Mouse (Mus musculus): Measurements from ENCODE around the gene Cand2.
A peak's percentile ranks its signal among the peaks of the same experiment; 100 is the strongest.

Gene Cand2

DNA sequence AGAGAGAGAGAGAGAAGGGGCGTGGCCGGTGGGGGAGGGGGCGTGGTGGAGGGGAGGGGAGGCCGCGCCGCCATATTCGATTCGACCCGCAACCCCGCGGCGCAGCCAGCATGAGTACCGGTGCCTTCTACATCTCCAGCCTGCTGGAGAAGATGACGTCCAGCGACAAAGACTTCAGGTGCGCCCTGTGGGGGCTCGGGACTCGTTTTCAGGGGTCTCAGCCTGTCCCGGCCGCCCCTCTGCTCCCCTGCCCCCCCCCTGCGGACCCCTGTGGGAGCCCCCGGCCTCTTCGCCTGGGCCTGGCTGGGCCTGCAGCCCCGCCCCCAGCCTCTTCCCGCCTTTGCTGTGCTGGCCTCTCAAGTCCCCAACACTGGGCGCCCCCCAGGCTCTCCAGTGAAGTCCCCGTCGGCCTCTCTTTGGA lies at the start of gene Cand2:
Gene Cand2, plus strand, starts transcription at position 38 of the 421 bp plus-strand sequence.
- DNase-seq = peak; percentile 58 to 79

DNA sequence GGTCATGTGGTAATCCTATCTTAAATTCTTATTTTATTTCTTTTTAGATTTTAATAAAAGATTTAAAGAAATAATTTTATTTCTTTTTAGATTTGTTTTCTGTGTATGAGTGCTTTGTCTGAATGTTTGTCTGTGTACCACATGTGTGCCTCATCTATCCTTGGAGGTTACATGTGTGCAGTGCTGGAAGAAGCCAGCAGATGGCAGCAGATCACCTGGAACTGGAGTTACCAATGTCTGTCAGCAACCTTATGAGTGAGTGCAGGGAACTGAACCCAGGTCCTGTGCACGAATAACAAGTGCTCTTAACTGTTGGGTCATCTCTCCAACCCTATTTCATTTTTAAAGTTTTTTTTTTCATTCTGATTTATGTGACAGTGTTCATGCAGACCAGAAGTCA lies 47.2 kb upstream of the Cand2 start:
- peak; percentile 49 to 72 for DNase-seq

DNA sequence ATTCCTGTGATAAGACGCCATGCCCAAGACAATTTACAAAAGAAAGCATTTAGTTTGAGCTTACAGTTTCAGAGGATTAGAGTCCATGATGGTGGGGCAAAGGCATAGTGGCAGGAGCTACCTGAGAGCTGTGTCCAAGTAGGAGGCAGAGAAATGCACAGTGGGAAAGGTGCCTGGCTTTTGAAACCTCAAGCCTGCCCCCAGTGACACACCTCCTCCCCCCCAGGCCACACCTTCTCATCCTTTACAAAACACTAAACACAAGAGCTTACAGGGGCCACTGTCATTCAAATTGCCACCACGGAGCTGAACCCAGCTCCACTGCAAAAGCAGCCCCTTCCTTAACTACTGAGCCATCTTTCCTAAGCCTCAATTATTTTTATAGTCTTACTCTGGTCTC lies 46.8 kb upstream of the Cand2 start:
- no peak for DNase-seq

DNA sequence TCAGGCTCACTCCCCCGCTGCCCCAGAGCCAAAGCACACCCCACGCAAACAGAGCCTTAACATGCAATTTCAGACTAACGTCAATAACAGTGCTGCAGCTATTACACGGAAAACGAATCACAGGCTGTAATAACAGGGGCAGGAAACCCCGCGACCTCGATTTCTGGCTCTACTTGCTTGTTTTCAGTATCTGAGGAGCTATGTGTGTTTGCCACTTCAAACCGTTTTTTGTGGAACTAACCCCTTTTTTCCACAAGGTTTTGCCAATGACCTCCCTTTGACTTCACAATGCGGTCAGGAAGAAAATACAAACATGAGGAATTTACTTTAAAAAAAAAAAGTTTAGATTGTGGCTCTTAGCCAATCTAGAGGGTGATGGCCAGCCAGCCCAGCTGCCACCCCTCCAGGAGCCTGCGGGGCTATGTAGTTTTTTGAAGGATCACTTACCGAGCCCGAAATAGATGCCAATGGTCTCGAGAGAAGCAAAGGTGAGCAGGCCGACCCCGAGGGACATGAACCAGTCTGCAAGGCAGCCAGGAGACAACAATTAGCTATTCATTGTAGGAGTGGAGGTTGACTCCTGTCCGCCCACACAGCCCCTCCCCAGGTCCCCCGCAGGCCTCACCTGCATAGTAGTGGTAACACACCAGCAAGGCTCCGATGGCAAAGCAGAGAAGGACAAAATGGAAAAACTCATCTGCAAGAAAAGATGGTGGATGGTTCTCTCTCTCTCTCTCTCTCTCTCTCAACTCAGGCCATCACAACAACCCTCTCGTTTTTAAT lies 43.6 kb upstream of the Cand2 start:
- no peak for DNase-seq

DNA sequence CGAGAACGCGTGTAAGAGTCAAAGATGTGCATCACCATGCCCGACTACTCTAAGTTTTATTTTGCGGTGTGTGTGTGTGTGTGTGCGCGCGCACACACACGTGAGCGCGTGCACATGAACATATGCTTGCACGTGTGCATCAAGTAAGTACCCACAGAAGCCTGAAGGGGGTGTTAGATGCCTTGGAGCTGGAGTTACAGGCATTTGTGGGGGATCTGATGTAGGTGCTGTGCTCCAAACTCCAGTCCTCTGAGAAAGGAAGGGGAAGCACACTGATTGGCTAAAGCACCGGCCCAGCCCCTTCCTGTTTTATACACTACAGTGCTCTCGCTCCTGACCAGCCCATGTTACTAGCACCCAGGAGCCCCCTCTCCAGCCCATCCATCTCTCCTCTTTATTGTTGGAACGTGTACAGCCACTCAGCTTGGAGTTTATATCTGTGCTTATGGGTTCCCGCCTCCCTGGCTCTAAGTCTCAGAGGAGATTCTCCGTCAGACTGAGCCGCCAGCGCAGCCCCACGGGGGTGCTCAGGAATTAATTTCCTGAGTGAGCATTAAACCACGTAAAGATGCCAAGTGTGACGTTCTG lies 41.9 kb upstream of the Cand2 start:
- DNase-seq = no peak

DNA sequence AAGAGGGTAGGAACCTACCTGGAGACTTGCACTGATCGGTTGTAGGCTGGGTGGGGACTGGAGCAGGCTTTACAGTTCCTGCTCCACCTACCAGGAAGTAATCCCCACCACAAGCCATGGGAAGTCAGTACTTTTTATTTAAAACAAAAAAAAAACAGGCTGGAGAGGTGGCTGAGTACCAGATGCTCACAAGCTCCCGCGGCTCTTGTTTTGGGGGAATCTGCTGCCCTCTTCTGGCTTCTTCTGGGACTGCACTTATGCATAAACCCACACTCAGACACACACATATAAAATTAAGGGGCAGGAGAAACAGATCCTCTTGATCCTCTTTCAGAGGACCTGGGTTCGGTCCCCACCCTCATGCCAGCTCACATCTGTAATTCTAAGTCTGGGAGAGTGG lies 39.4 kb upstream of the Cand2 start:
- DNase-seq = peak; percentile 19 to 64

DNA sequence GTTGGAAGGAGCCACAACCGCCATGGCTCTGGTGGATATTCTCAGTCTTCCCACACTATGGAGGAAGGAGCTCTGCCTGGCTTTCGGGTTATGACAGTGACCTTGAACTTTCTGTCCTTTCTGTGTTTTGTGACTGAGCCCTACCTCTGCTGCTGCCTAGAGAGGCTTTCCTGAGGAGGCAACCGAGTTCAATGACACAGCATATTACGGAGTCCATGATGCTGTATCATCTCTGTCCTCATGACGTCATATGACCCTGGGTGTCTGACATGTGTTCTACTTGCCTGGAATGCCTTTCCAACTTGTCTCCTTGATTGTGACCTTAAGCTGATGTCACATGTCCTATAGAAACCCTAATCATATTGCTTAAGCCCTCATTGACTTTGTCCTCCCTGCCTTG lies 35.3 kb upstream of the Cand2 start:
- DNase-seq = no peak

DNA sequence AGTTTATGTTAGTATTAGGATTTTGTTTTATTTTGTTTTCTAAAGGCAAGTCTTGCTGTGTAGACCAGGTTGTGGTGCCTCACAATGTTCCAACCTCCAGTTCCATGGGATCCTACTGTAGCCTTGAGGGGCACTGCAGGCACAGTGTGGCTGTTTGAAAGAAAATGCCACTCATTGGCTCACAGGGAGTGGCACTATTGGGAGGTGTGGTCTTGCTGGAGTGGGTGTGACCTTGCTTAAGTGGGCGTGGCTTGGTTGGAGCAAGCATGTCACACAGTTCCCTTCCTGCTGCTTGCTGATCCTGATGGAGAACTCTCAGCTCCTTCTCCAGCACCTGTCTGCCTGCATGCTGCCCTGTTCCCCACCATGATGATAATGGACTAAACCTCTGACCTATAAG lies 30.8 kb upstream of the Cand2 start:
- DNase-seq = no peak

DNA sequence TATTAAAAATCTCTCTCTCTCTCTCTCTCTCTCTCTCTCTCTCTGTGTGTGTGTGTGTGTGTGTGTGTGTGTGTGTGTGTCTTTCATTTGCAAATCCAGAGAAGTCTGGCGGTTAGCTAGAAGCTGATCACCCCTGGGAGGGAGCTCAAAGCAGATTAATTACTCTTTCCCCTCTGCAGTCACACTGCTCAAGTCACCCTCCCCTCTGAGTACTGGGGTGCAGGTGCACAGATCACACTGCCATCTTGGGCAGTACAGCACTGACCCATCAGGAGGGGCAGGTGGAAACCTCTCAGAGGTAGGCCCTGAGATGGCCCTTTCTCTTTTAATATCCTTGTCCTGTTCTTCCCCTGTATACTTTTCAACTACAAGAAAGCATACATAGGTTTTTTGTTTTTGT lies 28.0 kb upstream of the Cand2 start:
- DNase-seq = no peak

DNA sequence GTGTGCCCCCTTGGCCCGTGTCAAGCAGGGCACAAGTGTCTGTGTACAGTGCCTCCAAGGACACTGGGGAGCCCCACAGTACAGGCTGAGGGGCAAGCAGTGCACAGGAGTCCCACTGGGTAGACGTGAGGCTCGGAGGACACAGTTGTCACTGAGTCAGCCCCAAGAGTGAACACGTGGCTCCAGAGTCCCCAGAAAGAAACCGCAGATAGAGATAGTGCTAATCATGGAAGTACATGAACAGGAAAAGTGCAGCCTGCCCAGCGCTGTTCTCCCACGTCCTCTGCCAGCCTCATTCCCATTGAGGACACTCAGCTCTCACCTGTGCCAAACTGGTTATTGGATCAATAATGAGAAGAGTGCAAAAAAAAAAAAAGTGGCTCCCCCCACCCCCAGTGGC lies 18.8 kb upstream of the Cand2 start:
- no peak for DNase-seq

DNA sequence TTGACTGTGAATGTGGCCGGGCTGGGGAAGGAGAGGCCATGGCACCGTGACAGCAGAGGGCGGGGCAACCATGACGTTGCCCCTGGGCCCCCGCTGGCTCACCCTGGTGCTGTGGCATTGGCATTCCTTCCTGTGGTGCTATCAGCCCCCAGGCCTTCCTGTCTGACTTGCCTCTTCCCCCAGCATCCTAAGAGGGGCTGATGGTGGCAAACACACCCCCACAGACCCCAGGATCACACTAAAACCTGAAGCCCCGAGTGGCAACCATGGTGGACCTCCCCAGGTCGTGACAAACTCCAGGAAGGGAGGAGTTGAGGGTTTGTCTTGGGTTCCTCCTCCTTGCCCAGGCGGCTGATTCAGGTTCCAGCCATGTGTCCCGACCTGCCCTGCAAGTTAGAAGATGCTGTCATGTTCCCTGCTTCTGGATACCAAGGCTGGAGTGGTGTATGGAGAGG lies 15.3 kb upstream of the Cand2 start:
- DNase-seq = no peak

DNA sequence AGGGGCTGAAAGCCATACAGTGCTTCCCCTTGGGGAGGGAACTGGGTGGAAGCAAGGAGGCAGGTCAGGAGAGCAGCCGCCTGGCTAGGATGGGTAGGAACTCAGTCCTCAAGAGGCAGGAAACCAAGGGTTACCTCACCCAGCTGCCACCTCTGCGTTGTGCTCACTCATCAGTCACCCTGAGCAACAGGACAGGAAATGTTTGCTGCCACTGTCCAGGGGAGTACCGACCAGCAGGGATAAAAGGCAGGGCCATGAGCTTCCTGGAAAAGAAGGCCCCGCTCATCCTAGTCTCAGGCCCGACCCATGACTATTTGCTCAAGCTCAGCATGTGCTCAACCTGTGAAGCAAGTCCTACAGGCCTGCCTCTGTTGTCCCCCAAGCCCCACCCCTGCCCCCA lies 14.9 kb upstream of the Cand2 start:
- DNase-seq = no peak

DNA sequence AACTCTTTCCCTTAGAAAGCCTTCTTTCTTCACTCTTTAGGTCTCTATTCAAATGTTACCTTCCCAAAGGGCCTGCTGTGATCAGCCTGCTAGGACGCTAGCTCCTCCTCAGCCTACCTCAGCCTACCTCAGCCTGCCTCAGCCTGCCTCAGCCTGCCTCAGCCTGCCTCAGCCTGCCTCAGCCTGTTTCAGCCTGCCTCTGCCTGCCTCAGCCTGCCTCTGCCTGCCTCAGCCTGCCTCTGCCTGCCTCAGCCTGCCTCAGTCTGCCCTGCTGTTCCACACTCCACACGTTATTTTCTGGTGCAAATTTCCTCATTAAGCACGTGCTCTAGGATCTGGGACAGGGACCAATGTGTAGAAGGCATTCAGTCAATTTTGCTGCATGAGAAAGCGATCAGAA lies 14.2 kb upstream of the Cand2 start:
- no peak for DNase-seq

DNA sequence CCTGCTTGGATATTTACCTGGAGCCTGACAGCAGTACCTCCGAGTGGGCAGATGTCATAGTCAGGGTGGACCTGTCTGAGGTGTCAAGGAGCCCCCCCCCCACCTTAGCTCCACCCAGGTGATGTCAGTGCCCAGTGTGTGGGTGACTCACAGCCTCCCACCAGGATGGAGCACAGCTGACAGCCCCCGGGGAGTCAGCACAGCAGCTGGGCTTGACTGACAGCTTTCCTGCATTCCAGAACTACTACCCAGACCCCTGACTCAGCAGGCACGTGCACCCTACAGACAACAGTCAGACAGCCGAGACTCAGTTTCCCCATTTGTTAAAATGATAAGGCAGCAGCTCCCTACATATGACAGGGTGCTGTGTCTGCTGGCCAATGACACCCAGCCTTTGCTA lies 13.4 kb upstream of the Cand2 start:
- DNase-seq = no peak

DNA sequence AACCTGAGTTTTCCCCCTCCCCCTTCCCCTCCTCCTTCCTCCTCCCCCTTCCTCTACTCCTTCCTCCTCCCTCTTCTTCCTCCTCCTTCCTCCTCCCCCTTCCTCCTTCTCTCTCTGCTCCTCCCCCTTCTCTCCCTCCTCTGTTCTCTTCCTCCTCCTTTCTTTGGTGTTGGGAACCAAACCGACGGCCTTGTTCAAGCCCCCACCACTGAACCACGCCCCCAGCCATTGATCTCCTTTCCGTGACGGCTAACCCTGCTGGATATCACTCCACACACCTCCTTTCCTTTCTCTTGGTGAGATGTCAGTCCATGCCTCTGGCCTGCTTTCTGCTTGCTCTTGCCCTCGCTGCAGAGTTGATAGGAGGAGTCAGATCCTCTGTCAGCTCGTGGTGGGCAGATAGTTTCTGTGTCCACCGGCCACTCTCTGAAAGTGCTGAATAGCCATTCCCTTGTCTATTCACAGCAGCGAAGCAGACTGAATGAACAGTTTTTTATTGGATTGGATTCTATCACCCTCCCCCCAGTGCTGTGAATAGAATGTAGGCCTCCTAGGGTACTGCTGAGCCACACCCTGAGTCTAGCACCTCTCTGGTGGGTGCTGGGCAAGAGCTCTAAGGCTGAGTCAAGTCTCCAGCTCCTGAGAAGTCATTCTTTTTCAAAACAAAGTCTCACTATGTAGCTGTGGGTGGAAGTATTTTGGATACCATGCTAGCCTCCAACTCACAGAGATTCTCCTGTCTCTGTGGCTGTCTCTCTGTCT lies 12.2 kb upstream of the Cand2 start, which contains the start of gene Tmem40:
Gene Tmem40, minus strand, starts transcription at position 416 of the 762 bp plus-strand sequence.
- no peak for DNase-seq

DNA sequence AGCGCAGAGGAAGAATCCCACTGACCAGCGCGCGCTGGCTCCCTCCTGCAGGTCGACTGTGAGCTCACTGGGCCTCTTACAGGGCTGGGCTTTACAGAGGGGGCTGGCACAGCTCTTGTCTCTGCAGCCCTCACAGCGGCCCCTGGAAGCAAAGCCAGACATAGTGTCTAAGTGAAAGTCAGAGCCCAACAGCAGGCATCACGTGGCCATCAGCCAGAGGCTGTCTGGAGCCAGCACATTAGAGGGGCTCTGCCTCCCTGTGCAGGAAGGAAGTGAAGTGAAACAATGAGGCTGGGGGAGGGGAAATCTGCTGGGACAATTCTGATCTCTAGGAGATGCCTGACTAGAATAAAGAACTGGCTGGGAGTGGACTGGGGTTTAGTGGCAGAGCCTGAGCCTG lies 10.2 kb upstream of the Cand2 start:
- DNase-seq = peak; percentile 58 to 70

DNA sequence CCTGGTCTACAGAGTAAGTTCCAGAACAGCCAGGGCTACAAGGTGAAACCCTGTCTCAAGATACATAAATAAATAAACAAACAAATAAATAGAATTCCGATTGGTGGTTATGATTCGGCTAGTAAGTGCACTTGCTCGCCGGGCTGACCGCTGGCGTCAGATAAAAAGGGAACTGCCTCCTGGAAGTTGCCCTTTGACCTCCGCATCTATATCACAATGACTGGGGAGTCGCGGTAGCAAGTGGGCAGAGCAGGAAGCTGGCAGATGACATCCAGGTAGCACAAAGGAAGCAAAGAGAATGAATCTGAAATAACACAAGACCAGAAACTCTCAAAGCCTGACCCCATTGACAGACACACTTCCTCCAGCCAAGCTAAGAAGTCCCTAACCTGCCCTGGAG lies 7.0 kb upstream of the Cand2 start:
- no peak for DNase-seq

DNA sequence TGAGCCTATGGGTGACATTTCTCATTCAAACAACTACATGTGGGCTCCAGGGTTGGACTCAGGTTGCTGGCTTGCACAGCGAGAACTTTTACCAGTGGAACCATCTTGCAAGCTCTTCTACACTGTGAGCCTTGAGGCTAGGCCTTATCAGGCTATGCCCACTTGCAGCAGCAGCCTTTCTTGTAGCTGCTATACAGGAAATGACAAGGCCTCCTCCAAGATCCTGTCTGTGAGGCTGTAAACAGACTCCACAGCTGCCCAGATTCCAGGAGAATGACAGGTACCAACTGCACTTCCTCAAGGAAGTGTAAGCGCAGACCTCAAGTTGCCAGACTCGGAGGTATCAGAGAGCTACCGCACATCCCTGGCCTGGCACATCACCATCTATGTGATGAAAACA lies 6.1 kb upstream of the Cand2 start:
- DNase-seq = no peak

DNA sequence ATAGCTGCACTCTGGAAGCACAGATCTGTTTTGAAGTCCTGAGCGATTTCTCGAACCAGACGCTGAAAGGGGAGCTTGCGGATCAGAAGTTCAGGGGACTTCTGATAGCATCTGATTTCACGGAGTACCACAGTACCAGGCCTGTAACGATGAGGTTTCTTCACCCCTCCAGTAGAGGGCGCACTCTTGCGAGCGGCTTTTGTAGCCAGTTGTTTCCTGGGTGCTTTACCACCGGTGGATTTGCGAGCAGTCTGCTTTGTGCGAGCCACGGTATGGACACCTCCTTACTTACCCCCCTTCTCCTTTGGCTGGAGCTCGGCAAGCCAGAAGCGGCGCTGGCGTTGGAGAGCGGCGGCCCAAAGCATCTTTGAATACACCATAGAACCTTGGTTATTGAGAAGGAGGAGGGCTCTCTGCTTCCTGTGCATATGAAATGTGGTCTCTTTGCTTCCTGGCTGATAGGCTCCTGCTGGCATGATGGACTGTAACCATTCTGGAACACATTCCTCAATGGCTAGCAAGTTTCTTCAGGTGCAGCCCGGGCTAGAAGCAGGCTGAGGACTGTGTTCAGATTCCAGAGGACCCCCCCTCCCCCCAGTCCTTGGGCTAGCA lies 4.2 kb upstream of the Cand2 start:
- DNase-seq = no peak

DNA sequence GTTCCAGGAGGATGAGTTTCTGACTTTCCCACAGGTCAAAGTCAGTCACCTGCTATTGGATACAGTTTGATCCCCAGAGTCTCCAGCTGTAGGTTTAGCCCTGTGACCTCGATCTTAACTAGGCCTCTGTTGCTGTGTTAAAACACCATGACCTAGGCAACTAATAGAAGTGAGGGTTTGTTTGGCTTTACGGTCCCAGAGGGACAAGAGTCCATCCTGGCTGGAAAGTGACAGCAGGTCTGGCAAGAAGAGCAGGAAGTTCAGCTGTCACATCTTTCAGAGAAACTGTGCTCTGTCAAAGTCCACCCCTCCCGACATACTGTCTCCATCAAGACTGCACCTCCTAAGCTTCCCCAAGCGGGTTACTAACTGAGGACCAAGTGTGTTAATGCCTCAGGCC lies 3.5 kb upstream of the Cand2 start:
- no peak for DNase-seq

DNA sequence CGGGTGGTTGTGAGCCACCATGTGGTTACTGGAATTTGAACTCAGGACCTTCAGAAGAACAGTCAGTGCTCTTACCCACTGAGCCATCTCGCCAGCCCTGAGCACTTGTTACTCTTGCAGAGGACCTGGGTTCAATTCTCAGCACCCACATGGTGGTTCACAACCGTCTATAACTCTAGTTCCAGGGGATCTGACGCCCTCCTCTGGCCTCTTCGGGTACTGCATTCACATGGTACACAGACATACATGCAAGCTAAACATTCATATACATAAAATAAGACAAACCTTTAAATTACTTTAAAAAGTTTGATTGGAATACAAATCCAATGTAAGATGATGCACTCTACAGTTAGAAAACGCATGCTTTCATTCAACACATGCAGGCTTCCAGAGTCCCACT lies 2.1 kb upstream of the Cand2 start:
- DNase-seq = peak in 1 of 2 experiments; percentile 24

DNA sequence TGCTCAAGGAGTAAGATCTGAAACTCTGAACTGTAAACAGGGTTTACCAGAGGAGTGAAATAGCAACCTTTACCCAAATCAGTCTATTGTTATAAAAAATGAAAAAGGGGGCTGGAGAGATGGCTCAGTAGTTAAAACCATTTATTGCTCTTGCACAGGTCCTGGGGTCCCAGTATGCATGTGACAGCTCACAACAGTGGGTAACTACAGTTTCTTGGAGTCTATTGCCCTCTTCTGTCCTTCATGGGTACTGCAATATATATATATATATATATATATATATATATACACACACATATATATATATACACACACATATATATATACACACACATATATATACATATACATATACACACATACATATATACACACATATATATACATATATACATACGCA lies 1.7 kb upstream of the Cand2 start:
- no peak for DNase-seq

DNA sequence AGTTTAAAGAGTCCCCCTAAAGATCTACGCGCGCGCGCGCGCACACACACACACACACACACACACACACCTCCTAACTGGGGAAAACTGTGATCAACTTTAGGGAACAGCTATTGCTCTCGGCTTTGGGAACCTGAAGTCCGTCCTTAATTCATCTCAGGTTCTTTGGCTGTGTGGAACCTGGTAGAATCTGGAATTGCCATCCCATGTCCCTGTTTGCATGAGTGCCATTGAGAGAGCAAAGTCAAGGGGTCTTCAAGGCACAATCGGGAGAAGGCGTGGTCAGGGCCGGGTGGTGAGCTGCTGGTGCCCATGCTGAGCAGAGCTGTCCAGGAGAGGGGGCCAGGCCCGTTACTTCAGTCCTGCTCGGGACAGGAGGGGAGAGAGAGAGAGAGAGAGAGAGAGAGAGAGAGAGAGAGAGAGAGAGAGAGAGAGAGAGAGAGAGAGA lies 348 bp upstream of the Cand2 start:
- DNase-seq = peak; percentile 29 to 32
